Mouse (Mus musculus) heart, postnatal 0 days (tissue): ENCODE measurements at regions not wholly inside any gene's neighbourhood (a gene's known extent, or its start where the extent isn't known, plus 50 kb on each side); places are given as distances from the start of the nearest gene placed in this dataset.
"Not testable (repeated sequence)": the region's sequence is repeated elsewhere in the genome, so short reads cannot be mapped to it uniquely, and the experiment has no call there.

ENCODE experiments used
- ATAC-seq: fragments of 200-750 bp; cut with Nextera tagmentation; 2 replicates; pipeline ENCODE4 v1.8.0; 2017; ENCODE audit warnings: low read depth, moderate number of reproducible peaks, moderate library complexity; ENCODE audit not compliant: insufficient read depth
- DNase-seq: peaks from one replicate; pipeline ENCODE4 v3.0.0-alpha.2; 2016; ENCODE audit warnings: low spot score
- H3K27ac ChIP-seq: fragments of 300-500 bp; sonication (generic); 2 replicates; pipeline ENCODE4 v1.5.1; 2014; ENCODE audit warnings: low read depth, mild to moderate bottlenecking
- H3K27me3 ChIP-seq: fragments of 300-500 bp; sonication (generic); 2 replicates; pipeline ENCODE4 v1.6.1; 2014; ENCODE audit warnings: low read length, mixed read lengths; ENCODE audit not compliant: control insufficient read depth, insufficient read depth
- H3K36me3 ChIP-seq: fragments of 300-500 bp; sonication (generic); replicated peaks from 2 replicates; pipeline ENCODE4 v1.6.1; 2014; ENCODE audit warnings: low read length, mixed read lengths; ENCODE audit not compliant: control insufficient read depth, insufficient read depth
- H3K4me1 ChIP-seq: fragments of 300-500 bp; sonication (generic); 2 replicates; pipeline ENCODE4 v1.6.1; 2014; ENCODE audit warnings: antibody characterized with exemption; ENCODE audit not compliant: control insufficient read depth, insufficient read depth
- H3K4me2 ChIP-seq: fragments of 300-500 bp; sonication (generic); 2 replicates; pipeline ENCODE4 v1.6.1; 2014; ENCODE audit warnings: low read depth, mild to moderate bottlenecking, low read length, moderate library complexity
- H3K4me3 ChIP-seq: fragments of 300-500 bp; sonication (generic); 2 replicates; pipeline ENCODE4 v1.5.1; 2014; ENCODE audit warnings: low read depth, low read length
- H3K9ac ChIP-seq: fragments of 300-500 bp; sonication (generic); replicated peaks from 2 replicates; pipeline ENCODE4 v1.6.1; 2014; ENCODE audit warnings: low read depth, low read length, mixed read lengths
- H3K9me3 ChIP-seq: fragments of 300-500 bp; sonication (generic); replicated peaks from 2 replicates; pipeline ENCODE4 v1.6.1; 2016; ENCODE audit warnings: low read length; ENCODE audit not compliant: control insufficient read depth
- CTCF ChIP-seq: IDR thresholded peaks from 2 replicates; pipeline ENCODE4 v1.5.1; 2016; ENCODE audit warnings: antibody characterized with exemption, control low read depth, low read depth
- EP300 ChIP-seq: IDR thresholded peaks from 2 replicates; pipeline ENCODE4 v1.6.1; 2016; ENCODE audit warnings: antibody characterized with exemption, low read depth
- WGBS: fragments of 180-500 bp; shearing (Covaris S2); extraction: QIAGEN DNeasy Blood & Tissue Kit; methylation state at CpG from one replicate; pipeline ENCODE4 v1.1.7; 2014; 5-methylcytosine and 5-hydroxymethylcytosine counted together

GRCm38 (mm10) chr4:55634946-55635511 is 102.8 kb upstream of the Klf4 start:
- Histone ChIP-seq H3K9ac (no peak overlapping the region), H3K36me3 (no peaks in the 10 kb centered on the region), H3K9me3 (no peaks in the 10 kb centered on the region), H3K4me2 (no peak overlapping the region), H3K27me3 (no peaks in the 10 kb centered on the region), H3K4me1 (no peaks in the 10 kb centered on the region), H3K4me3 (no peak overlapping the region), H3K27ac (no peak overlapping the region)
- TF ChIP-seq EP300, result no peak
- TF ChIP-seq CTCF, result no peak
- DNase-seq, result no peak
- no peak for ATAC-seq
- WGBS, result 88% methylated on average over 7 of the region's 7 CpGs

GRCm38 (mm10) chr4:55631157-55631556 is 98.9 kb upstream of the Klf4 start:
- Histone ChIP-seq H3K27me3 (no peaks in the 10 kb centered on the region), H3K4me1 (no peaks in the 10 kb centered on the region), H3K4me3 (no peak overlapping the region), H3K9me3 (no peaks in the 10 kb centered on the region), H3K27ac (no peak overlapping the region), H3K9ac (no peak overlapping the region), H3K4me2 (no peak overlapping the region), H3K36me3 (no peaks in the 10 kb centered on the region)
- DNase-seq, result no peak
- TF ChIP-seq EP300 (no peak), CTCF (no peak)
- 86% methylated on average over 1 of the region's 1 CpGs for WGBS
- no peak for ATAC-seq

GRCm38 (mm10) chr4:55630215-55630614 is 97.9 kb upstream of the Klf4 start:
- WGBS, result 77% methylated on average over 4 of the region's 4 CpGs
- H3K36me3 ChIP-seq, ATAC-seq, DNase-seq, H3K27me3 ChIP-seq, H3K9ac ChIP-seq, H3K9me3 ChIP-seq, H3K4me2 ChIP-seq, H3K4me1 ChIP-seq, H3K4me3 ChIP-seq, H3K27ac ChIP-seq: not testable (repeated sequence)

GRCm38 (mm10) chr4:55624779-55625178 is 92.5 kb upstream of the Klf4 start:
- ATAC-seq, result no peak

GRCm38 (mm10) chr4:55623151-55623760 is 91.0 kb upstream of the Klf4 start:
- DNase-seq, result no peak
- Histone ChIP-seq H3K4me1 (0 out of 2 replicates have a peak, but pooled peaks cover 8% of the 10 kb centered on the region), H3K4me2 (no peak overlapping the region), H3K9ac (no peak overlapping the region), H3K27ac (no peak overlapping the region), H3K9me3 (no peaks in the 10 kb centered on the region), H3K4me3 (no peak overlapping the region), H3K36me3 (no peaks in the 10 kb centered on the region), H3K27me3 (no peaks in the 10 kb centered on the region)
- TF ChIP-seq CTCF, result no peak
- TF ChIP-seq EP300, result no peak
- 70% methylated on average over 4 of the region's 4 CpGs for WGBS
- no peak for ATAC-seq

More at GRCm38 (mm10) chr4:55624779-55625178, 92.5 kb upstream of the Klf4 start:
- H3K9ac ChIP-seq, result no peak overlapping the region
- H3K36me3 ChIP-seq, result no peaks in the 10 kb centered on the region
- no peaks in the 10 kb centered on the region for H3K9me3 ChIP-seq
- H3K4me1 ChIP-seq, result 0 out of 2 replicates have a peak, but pooled peaks cover 8% of the 10 kb centered on the region
- no peak overlapping the region for H3K4me2 ChIP-seq
- no peak overlapping the region for H3K4me3 ChIP-seq
- TF ChIP-seq CTCF, result no peak
- TF ChIP-seq EP300, result no peak
- WGBS, result 92% methylated on average over 9 of the region's 9 CpGs
- no peak for DNase-seq
- H3K27ac ChIP-seq, result no peak overlapping the region
- H3K27me3 ChIP-seq, result no peaks in the 10 kb centered on the region

GRCm38 (mm10) chr4:55622651-55623050 is 90.4 kb upstream of the Klf4 start:
- H3K9me3 ChIP-seq, result no peaks in the 10 kb centered on the region
- no peaks in the 10 kb centered on the region for H3K36me3 ChIP-seq
- peak; percentile 57; the same call in 1 of the 2 replicates for ATAC-seq
- no peak overlapping the region for H3K4me3 ChIP-seq
- 25% methylated on average over 4 of the region's 4 CpGs for WGBS
- H3K27ac ChIP-seq, result no peak overlapping the region
- H3K4me1 ChIP-seq, result 0 out of 2 replicates have a peak, but pooled peaks cover 8% of the 10 kb centered on the region
- H3K4me2 ChIP-seq, result no peak overlapping the region
- H3K27me3 ChIP-seq, result no peaks in the 10 kb centered on the region
- TF ChIP-seq EP300, result no peak
- TF ChIP-seq CTCF, result no peak
- no peak for DNase-seq
- H3K9ac ChIP-seq, result no peak overlapping the region
